Mouse (Mus musculus) midbrain, embryonic 16.5 days (tissue): ENCODE data around the gene Zfyve27. TPM values are rescaled to one million over a fixed set of nuclear protein-coding genes. Genes with fewer than 3 reads are reported as not detected.

ENCODE experiments used
- ATAC-seq: fragments of 200-750 bp; cut with Nextera tagmentation; 2 replicates; pipeline ENCODE4 v1.8.0; 2017; ENCODE audit warnings: moderate TSS enrichment
- H3K27ac ChIP-seq: fragments of 300-500 bp; sonication (generic); 2 replicates; pipeline ENCODE4 v1.5.1; 2014; ENCODE audit warnings: mild to moderate bottlenecking, low read length, mixed read lengths
- H3K27me3 ChIP-seq: fragments of 300-500 bp; sonication (generic); 2 replicates; pipeline ENCODE4 v1.6.1; 2014; ENCODE audit warnings: low read depth, low read length, mixed read lengths; ENCODE audit not compliant: control insufficient read depth, insufficient read depth
- H3K36me3 ChIP-seq: fragments of 300-500 bp; sonication (generic); 2 replicates; pipeline ENCODE4 v1.6.1; 2014; ENCODE audit warnings: mild to moderate bottlenecking, low read length, moderate library complexity, mixed read lengths; ENCODE audit not compliant: control insufficient read depth, insufficient read depth
- H3K4me1 ChIP-seq: fragments of 300-500 bp; sonication (generic); 2 replicates; pipeline ENCODE4 v1.6.1; 2014; ENCODE audit warnings: mild to moderate bottlenecking, low read length, mixed read lengths; ENCODE audit not compliant: control insufficient read depth, insufficient read depth
- H3K4me2 ChIP-seq: fragments of 300-500 bp; sonication (generic); 2 replicates; pipeline ENCODE4 v1.6.1; 2014; ENCODE audit warnings: mild to moderate bottlenecking, low read length, mixed read lengths
- H3K4me3 ChIP-seq: fragments of 300-500 bp; sonication (generic); 2 replicates; pipeline ENCODE4 v1.5.1; 2014; ENCODE audit warnings: low read depth, mild to moderate bottlenecking, low read length, moderate library complexity, mixed read lengths
- H3K9ac ChIP-seq: fragments of 300-500 bp; sonication (generic); 2 replicates; pipeline ENCODE4 v1.6.1; 2014; ENCODE audit warnings: low read depth, low read length, mixed read lengths
- H3K9me3 ChIP-seq: fragments of 300-500 bp; sonication (generic); replicated peaks from 2 replicates; pipeline ENCODE4 v1.6.1; 2014; ENCODE audit warnings: mild to moderate bottlenecking, low read length, mixed read lengths; ENCODE audit not compliant: control insufficient read depth, poor library complexity, severe bottlenecking
- WGBS: fragments of 180-500 bp; shearing (Covaris S2); extraction: QIAGEN DNeasy Blood & Tissue Kit; methylation state at CpG from one replicate; pipeline ENCODE4 v1.1.7; 2014; 5-methylcytosine and 5-hydroxymethylcytosine counted together
- polyA plus RNA-seq: library from polyadenylated mRNA; unstranded; fragments of >200 nt; fragmentation: Nextera tagmentation; extraction: Ambion mirVana; gene quantifications from 2 replicates; pipeline ENCODE4 v1.2.1, GENCODE M21; 2015

The Zfyve27 gene
- polyA plus RNA-seq, 1 experiment from 2014 or later: 65.7 TPM

DNA sequence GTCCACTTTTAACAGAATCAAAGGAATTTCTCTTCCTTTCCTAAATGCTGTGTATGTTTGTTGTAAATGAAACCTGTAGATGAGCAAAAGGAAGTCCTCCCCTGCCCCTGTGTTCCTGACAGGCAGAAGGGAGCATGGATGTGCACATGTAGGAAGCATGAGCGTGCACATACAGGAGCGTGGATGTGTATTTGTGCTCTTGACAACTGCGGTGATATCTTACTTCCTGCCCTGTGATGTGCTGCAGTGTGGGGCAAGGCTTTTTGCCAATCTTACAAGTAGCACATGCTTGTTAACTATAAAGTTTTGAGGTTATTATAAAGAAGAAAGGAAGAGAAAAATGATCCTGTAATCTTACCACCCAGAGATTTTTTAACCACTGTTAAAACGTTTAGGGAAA is 26.0 kb downstream of the Zfyve27 start:
- ATAC-seq: no peak
- H3K9ac ChIP-seq: no peak overlapping the region
- peaks cover 21% of the 10 kb centered on the region for H3K36me3 ChIP-seq
- no peak overlapping the region for H3K4me3 ChIP-seq
- H3K27me3 ChIP-seq: no peaks in the 10 kb centered on the region
- WGBS: 95% methylated on average over 4 of the region's 4 CpGs
- no peaks in the 10 kb centered on the region for H3K9me3 ChIP-seq
- H3K4me1 ChIP-seq: no peaks in the 10 kb centered on the region
- H3K4me2 ChIP-seq: no peak overlapping the region
- no peak overlapping the region for H3K27ac ChIP-seq

DNA sequence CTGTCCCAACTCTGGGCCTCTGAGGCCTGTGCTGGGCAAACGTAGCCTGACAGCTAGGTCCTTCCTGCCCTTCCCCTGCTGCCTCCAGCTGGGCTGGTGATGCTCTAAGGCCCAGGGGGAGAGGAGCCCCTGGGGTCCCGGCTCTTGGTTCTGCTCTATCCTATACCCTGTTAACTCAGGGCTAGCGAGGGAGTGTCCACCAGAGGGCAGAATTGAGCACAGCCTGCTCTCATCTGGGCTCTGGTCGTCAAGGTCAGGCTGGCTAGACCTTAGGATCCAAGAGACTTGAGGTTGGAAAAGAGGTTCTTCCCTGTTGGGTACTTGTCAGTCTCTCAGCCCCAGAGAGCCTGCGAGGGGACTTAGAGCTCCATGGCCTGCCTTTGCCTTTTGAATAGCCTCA is 26.7 kb downstream of the Zfyve27 start:
- Histone ChIP-seq H3K4me2 (no peak overlapping the region), H3K4me3 (no peak overlapping the region), H3K9me3 (no peaks in the 10 kb centered on the region), H3K9ac (no peak overlapping the region), H3K27ac (no peak overlapping the region), H3K4me1 (no peaks in the 10 kb centered on the region), H3K27me3 (no peaks in the 10 kb centered on the region), H3K36me3 (peaks cover 15% of the 10 kb centered on the region)
- ATAC-seq: peak; percentile 40; the same call in 1 of the 2 replicates
- 20% methylated on average over 5 of the region's 5 CpGs for WGBS

DNA sequence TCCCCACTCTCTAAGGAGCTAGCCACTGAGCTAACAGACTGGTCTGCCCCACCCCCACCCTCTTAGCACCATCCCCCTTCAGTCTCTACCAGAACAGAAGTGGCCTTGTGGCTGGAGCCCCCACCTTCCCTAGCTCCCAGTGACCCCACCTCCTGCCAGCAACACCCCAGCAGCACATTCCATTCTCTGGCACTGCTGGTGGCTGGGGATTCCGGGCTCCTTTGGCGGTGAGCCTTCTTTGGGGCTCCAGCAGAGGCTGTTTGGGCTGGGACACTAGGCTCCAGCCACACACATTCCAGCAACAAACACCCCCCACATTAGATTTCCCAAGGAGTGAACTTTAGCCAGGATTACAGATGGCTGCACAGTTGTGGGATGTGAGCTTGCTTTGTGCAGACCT is 29.6 kb downstream of the Zfyve27 start:
- no peak; the same call in 1 of the 2 replicates for ATAC-seq
- Histone ChIP-seq H3K4me1 (no peaks in the 10 kb centered on the region), H3K36me3 (peaks cover 4% of the 10 kb centered on the region), H3K4me2 (no peak overlapping the region), H3K9ac (no peak overlapping the region), H3K4me3 (no peak overlapping the region), H3K27me3 (no peaks in the 10 kb centered on the region; the same call in 1 of the 2 replicates), H3K9me3 (no peaks in the 10 kb centered on the region), H3K27ac (no peak overlapping the region)
- WGBS: 58% methylated on average over 2 of the region's 2 CpGs

DNA sequence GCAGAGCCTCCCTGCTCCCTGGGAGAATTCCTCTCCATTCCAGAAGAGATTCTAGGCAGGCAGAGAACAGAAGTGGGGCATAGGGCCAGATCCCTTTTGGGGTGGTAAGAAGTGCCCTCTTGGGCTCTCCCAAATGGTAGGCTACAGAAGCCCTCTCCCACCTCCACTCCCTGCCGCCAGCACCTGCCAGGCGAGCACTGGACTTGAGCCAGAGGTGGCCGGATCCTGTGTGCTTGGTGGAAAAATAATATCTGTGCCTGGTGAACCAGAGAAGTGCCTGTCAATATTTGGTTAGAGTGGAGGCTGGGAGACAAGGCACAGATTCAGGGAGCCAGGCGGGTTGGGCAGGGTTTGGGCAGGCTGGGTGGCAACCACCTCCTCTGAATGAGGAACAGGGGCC is 32.6 kb downstream of the Zfyve27 start:
- H3K4me3 ChIP-seq: no peak overlapping the region
- no peak overlapping the region for H3K27ac ChIP-seq
- H3K9me3 ChIP-seq: no peaks in the 10 kb centered on the region
- no peak overlapping the region for H3K4me2 ChIP-seq
- no peaks in the 10 kb centered on the region; the same call in 1 of the 2 replicates for H3K4me1 ChIP-seq
- ATAC-seq: no peak
- no peak overlapping the region for H3K9ac ChIP-seq
- WGBS: 76% methylated on average over 4 of the region's 4 CpGs
- H3K36me3 ChIP-seq: no peaks in the 10 kb centered on the region
- peaks cover 27% of the 10 kb centered on the region for H3K27me3 ChIP-seq

DNA sequence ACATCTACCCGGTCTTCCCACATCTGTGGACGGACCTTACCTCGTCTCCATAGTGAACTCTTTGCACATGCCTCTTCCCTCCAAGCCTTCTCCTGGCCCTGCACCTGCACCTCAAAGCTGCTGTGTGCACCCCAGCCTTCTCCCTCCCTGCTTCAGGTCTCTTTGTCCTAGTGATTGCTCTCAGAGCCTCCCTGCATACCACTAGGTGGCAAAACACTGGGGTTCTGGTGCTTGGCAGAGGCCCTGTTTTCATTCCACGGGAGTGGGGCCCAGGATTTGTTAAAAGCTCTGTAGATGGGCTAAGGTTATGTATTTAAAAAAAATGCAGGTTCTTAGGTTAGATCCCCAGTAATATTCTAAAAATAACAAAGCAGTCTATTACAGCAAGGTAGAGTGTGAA is 33.3 kb downstream of the Zfyve27 start:
- Histone ChIP-seq H3K4me2 (no peak overlapping the region), H3K27me3 (peaks cover 34% of the 10 kb centered on the region), H3K27ac (no peak overlapping the region), H3K9ac (no peak overlapping the region), H3K4me1 (peaks cover 5% of the 10 kb centered on the region; the same call in 1 of the 2 replicates), H3K9me3 (no peaks in the 10 kb centered on the region), H3K4me3 (no peak overlapping the region), H3K36me3 (no peaks in the 10 kb centered on the region)
- 73% methylated on average over 4 of the region's 4 CpGs for WGBS
- no peak for ATAC-seq

DNA sequence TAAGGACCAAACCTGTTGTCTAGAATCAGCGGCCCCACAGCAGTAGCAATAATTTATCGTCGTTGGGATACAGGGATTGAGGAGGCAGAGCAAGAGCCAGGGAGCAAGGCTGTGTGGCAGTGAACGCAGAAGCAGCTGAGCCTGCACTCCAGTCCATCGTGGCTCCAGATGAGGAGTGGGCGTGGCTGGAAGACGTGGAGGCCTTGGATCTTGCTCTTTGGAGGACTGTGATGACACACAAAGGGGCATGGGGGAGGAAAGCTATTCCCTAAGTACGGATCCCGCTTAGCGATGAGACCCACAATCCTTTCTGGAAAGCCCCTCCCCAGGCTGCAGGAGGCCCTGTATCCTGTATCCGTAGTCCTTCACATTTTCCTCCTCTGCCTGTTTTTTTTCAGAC is 34.3 kb downstream of the Zfyve27 start:
- peaks cover 40% of the 10 kb centered on the region for H3K27me3 ChIP-seq
- WGBS: 40% methylated on average over 11 of the region's 11 CpGs
- no peak overlapping the region for H3K27ac ChIP-seq

DNA sequence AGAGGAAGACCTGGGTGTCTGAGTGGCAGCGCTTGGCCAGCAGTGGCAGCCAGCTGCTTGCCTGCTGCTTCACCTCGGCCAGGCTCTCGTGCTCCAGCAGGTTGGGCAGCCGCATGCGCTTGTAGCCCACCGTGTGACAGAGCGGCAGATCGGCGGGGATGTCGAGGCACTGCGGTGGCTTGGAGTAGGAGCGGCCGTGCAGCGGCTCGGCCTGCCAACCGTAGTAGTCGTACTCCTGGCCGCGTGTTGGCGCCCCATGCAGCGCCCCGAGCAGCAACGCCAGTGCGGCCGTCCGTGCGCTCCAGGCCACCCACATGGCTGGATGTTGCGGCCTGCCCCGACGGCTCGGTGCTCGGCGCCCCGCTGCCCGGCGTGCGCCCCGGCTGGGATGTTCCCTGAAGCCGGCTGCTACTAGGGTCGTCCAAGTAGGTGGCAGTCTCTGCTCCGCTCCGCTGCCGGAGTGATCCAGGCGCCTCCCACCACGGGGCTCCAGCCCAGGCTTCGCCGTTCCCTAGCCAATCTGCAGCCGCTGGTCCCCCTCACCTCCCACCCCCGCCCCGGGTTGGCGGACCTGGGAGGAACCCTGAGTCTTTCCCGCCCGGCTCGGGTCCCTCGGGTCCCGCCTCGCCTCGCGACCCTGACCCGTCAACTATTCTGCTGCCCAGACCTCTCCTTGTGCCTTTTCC is 38.1 kb downstream of the Zfyve27 start, which contains the start of gene Sfrp5:
Sfrp5 (minus strand) TSS at position 557 of the 686 bp plus-strand sequence.
- H3K9ac ChIP-seq: peak within 1 kb of the TSS; percentile 33; the same call in 1 of the 2 replicates
- peaks cover 7% of the 10 kb centered on the region; the same call in 1 of the 2 replicates for H3K4me1 ChIP-seq
- peak; percentile 41; the same call in 1 of the 2 replicates for ATAC-seq
- no peak within 1 kb of the TSS for H3K27ac ChIP-seq
- H3K36me3 ChIP-seq: no peaks in the 10 kb centered on the region
- WGBS: under 1% methylated on average over 49 of the region's 60 CpGs
- H3K4me3 ChIP-seq: peak within 1 kb of the TSS; percentile 31
- H3K9me3 ChIP-seq: no peaks in the 10 kb centered on the region
- H3K27me3 ChIP-seq: peaks cover 49% of the 10 kb centered on the region
- peak within 1 kb of the TSS; percentile 46 for H3K4me2 ChIP-seq

More for the DNA sequence above, 34.3 kb downstream of the Zfyve27 start:
- no peak overlapping the region for H3K9ac ChIP-seq
- no peaks in the 10 kb centered on the region for H3K9me3 ChIP-seq
- no peaks in the 10 kb centered on the region for H3K36me3 ChIP-seq
- H3K4me1 ChIP-seq: peaks cover 7% of the 10 kb centered on the region; the same call in 1 of the 2 replicates
- no peak overlapping the region for H3K4me2 ChIP-seq
- no peak overlapping the region for H3K4me3 ChIP-seq
- ATAC-seq: no peak

DNA sequence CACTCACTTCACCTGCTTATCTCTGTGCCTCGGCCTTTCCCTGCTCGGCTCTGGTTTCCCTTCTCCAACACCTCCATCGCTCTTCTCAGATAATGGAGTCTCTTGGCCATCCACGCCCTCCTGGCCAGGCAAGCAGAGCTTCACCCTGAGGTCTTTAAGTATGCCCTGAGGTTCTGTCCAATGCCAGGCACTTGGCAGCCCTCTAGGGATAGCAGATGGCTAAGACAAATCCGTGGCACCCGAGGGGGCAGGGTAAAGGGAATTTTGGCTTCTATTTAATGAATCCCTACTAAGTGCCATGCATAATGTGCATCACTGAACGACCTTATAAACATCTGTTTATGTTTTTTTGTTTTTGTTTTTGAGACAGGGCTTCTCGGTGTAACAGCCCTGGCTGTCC is 38.7 kb downstream of the Zfyve27 start:
- no peaks in the 10 kb centered on the region for H3K36me3 ChIP-seq
- H3K9me3 ChIP-seq: no peaks in the 10 kb centered on the region
- H3K4me2 ChIP-seq: no peak overlapping the region
- H3K9ac ChIP-seq: no peak overlapping the region
- no peak for ATAC-seq
- H3K27ac ChIP-seq: no peak overlapping the region
- 41% methylated on average over 8 of the region's 8 CpGs for WGBS
- peaks cover 7% of the 10 kb centered on the region; the same call in 1 of the 2 replicates for H3K4me1 ChIP-seq
- peaks cover 49% of the 10 kb centered on the region for H3K27me3 ChIP-seq
- H3K4me3 ChIP-seq: no peak overlapping the region

DNA sequence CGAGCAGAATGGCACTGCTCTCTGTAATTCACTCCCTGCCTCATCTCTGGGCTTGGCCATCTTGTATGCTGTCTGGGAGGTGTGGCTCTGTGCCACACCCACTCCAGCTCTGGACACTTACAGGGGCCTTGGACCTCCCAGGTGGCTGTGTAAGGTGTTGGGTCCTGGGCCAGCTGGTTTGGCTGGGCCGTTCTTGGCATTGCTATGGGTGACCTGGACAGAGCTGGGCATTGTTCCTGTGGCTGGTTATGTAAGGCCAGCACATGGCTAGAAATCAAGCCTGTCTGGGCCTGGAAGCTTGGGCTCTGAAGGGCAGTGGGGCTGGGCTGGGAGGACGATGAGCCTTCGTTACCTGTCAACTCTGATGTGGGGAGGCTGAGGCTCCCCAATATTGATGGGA is 40.6 kb downstream of the Zfyve27 start:
- no peak for ATAC-seq
- Histone ChIP-seq H3K9ac (no peak overlapping the region), H3K27ac (no peak overlapping the region)

More for the DNA sequence above, 40.6 kb downstream of the Zfyve27 start:
- no peaks in the 10 kb centered on the region for H3K36me3 ChIP-seq
- WGBS: 91% methylated on average over 4 of the region's 4 CpGs
- no peak overlapping the region for H3K4me2 ChIP-seq
- H3K4me1 ChIP-seq: peaks cover 7% of the 10 kb centered on the region; the same call in 1 of the 2 replicates
- H3K4me3 ChIP-seq: no peak overlapping the region
- H3K27me3 ChIP-seq: peaks cover 42% of the 10 kb centered on the region
- H3K9me3 ChIP-seq: no peaks in the 10 kb centered on the region
